Mouse (Mus musculus) olfactory bulb, adult 2 months (tissue): Measurements from ENCODE around the gene Fam8a1. TPM values are rescaled to one million over a fixed set of nuclear protein-coding genes. Genes with fewer than 3 reads are reported as not detected.

Experiments used
- H3K27ac ChIP-seq: fragments of 200-500 bp; 2 replicates; pipeline ENCODE4 v1.5.1; 2012; ENCODE audit warnings: low read depth, low read length; ENCODE audit not compliant: insufficient read depth
- H3K4me1 ChIP-seq: fragments of 200-500 bp; 2 replicates; pipeline ENCODE4 v1.6.1; 2012; ENCODE audit warnings: low read length; ENCODE audit not compliant: control insufficient read depth, insufficient read depth
- H3K4me3 ChIP-seq: fragments of 200-500 bp; 2 replicates; pipeline ENCODE4 v1.5.1; 2012; ENCODE audit warnings: mild to moderate bottlenecking, low read depth, low read length, moderate library complexity; ENCODE audit not compliant: insufficient read depth
- CTCF ChIP-seq: fragments of 200-500 bp; IDR thresholded peaks from 2 replicates; pipeline ENCODE4 v1.5.1; 2012; ENCODE audit warnings: low read depth, mild to moderate bottlenecking, low read length, moderate library complexity; ENCODE audit not compliant: insufficient read depth
- POLR2A ChIP-seq: fragments of 200-500 bp; IDR thresholded peaks from 2 replicates; pipeline ENCODE4 v1.6.1; 2012; ENCODE audit warnings: mild to moderate bottlenecking, low read depth, low read length, moderate library complexity; ENCODE audit not compliant: insufficient read depth
- WGBS: fragments of 180-500 bp; shearing (Covaris S2); methylation state at CpG from one replicate; pipeline ENCODE4 v1.1.7; 2018; 5-methylcytosine and 5-hydroxymethylcytosine counted together
- polyA plus RNA-seq: library from polyadenylated mRNA; stranded (reverse); fragments of >200 nt; gene quantifications from 2 replicates; pipeline ENCODE4 v1.2.4, GENCODE M21; 2012; ENCODE audit warnings: low replicate concordance; ENCODE audit not compliant: missing spikeins, insufficient read depth, insufficient read length

The Fam8a1 gene
- polyA plus RNA-seq, 1 experiment, result not detected

DNA sequence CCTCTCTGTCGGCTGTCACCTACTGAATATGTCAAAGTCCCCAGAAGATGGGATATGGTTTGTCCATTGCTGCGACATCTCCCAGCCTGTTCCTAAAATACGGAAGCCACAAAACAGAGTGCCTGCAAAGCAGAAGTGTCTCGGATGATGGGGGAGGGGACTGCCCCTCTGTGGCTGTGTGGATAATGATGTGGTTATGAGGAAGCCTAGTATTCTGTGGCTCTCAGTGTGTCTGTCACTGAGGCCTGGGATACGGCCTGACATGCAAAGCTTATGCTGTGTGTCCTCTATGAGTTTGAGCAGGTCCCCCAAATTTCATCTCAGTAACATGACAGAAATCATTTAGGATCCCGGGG, 35.2 kb upstream of the Fam8a1 start:
- TF ChIP-seq CTCF, result no peak
- TF ChIP-seq POLR2A, result no peak
- peak overlapping the region; percentile 42; the same call in 1 of the 2 replicates for H3K27ac ChIP-seq
- H3K4me3 ChIP-seq, result peak overlapping the region; percentile 28
- 32% methylated on average over 6 of the region's 6 CpGs for WGBS
- peaks cover 10% of the 10 kb centered on the region for H3K4me1 ChIP-seq

DNA sequence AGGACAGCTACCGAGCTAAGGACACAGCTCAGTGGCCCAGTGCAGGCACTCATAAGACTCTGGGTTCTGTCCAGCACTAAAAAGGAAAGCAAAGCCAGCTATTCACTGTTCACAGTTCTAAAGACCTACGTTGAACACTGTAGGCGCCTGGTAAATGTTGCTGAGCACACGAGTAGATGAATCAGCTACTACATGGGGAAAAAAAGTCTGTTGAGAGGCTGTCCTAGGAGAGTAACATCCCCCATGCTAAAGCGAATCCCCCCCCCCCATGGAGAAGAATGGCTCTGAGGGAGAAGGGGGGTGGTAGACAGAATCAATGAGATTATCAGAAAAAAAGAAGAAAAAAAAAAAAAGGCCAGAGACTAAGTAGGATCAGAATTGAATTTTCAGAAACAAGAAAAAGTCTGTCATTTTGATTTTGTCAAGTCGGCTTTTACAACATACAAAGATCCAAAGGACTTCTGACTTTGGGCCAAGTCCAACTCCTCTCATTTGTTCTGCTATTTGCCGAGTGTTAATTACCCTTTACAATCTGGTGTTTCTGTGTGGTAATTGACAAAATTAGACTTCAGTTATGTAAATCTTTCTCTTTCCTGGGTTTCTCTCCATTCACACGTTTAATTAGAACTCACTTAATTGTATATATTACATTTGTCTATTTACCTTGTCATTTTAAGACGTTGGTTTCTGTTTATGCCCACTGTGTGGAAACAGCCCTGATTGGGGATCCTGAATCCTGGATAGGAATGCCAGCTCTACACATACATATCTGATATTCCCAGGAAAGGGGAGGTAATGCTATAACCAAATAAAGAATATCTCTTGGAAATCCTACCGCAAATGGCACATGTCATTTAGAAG, 28.5 kb upstream of the Fam8a1 start:
- H3K27ac ChIP-seq, result no peak overlapping the region
- TF ChIP-seq POLR2A (no peak), CTCF (no peak)
- WGBS, result 43% methylated on average over 10 of the region's 10 CpGs
- no peaks in the 10 kb centered on the region for H3K4me1 ChIP-seq
- H3K4me3 ChIP-seq, result no peak overlapping the region

DNA sequence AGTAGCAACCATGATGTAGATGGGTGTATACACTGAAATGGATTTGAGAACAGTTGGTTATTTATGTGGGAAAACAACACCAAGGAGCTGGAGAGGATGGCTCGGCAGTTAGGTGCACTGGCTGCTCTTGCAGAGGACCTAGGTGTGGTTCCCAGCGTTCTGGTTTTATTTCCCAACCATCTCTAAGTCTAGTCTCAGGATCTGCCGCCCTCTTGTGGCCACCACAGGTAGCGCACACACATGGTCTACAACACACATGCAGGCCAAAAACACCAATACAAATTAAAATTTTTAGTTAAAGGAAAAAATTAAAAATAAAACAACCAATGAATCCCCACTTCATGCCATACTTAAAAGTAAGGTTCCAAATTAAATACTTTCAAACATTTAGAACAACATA, 27.0 kb upstream of the Fam8a1 start:
- Histone ChIP-seq H3K4me1 (no peaks in the 10 kb centered on the region), H3K4me3 (no peak overlapping the region), H3K27ac (no peak overlapping the region)
- TF ChIP-seq POLR2A, result no peak
- TF ChIP-seq CTCF, result no peak
- 93% methylated on average over 4 of the region's 4 CpGs for WGBS

DNA sequence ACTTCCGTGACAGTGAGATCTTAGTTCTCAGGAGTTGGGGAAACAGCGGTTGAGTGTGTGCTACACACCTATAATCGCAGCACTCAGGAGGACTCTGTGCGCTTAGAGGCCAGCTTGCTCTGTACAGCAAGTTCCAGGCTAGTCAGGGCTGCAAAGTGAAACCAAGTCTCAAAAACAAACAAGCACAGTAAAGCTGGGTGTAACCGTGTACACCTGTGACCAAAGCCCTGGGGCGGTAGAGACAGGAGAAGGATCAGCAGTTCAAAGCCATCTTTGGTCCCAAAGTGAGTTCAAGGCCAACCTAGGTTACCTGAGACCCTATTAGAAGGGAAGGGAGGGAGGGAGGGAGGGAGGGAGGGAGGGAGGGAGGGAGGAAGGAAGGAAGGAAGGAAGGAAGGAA, 25.1 kb upstream of the Fam8a1 start:
- TF ChIP-seq POLR2A, result no peak
- no peak for TF ChIP-seq CTCF
- WGBS, result 97% methylated on average over 6 of the region's 6 CpGs
- no peak overlapping the region for H3K27ac ChIP-seq
- H3K4me1 ChIP-seq, result no peaks in the 10 kb centered on the region
- no peak overlapping the region for H3K4me3 ChIP-seq

DNA sequence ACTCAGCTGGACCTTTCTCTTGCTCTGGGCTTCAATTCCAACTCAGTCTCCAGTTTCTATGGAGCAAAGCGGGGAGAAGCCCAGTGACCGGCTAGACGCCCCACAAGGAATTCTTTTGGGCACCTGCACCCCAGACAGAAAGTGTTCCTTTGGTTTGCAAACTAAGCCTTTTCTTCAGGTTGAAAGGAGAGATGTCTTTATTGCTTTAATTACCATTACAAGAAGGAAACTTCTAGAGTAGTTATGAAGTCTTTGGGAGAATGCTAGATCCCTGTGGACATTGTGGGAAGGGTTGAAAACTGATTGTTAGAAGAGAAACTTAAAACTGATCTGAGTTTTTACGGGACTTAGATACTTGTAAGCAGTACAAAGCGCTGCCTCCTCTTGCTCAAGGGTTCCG, 23.8 kb upstream of the Fam8a1 start:
- H3K27ac ChIP-seq, result no peak overlapping the region
- TF ChIP-seq CTCF, result no peak
- no peak for TF ChIP-seq POLR2A
- WGBS, result 95% methylated on average over 6 of the region's 6 CpGs
- H3K4me3 ChIP-seq, result no peak overlapping the region
- no peaks in the 10 kb centered on the region for H3K4me1 ChIP-seq

DNA sequence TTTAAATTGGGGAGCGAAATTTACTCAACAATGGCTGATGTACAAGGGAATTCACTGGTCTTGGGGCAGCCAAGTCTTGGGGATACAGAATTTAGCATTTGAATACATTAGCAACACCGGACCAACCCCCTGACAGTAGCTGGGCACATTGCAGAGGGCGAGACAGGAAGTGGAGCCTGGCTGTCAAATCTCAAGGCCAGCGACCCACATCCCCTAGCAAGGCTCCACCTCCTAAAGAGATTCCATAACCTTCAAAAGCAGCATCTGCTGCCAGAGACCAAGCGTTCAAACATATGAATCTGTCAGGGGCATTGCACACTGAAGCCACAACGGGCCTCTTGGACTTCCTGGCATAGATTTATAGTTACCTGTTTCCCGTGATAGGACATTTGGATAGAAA, 17.5 kb upstream of the Fam8a1 start:
- 0 out of 2 replicates have a peak, but pooled peaks cover 3% of the 10 kb centered on the region for H3K4me1 ChIP-seq
- H3K27ac ChIP-seq, result no peak overlapping the region
- TF ChIP-seq POLR2A (no peak), CTCF (no peak)
- WGBS, result 93% methylated on average over 7 of the region's 7 CpGs
- no peak overlapping the region for H3K4me3 ChIP-seq

DNA sequence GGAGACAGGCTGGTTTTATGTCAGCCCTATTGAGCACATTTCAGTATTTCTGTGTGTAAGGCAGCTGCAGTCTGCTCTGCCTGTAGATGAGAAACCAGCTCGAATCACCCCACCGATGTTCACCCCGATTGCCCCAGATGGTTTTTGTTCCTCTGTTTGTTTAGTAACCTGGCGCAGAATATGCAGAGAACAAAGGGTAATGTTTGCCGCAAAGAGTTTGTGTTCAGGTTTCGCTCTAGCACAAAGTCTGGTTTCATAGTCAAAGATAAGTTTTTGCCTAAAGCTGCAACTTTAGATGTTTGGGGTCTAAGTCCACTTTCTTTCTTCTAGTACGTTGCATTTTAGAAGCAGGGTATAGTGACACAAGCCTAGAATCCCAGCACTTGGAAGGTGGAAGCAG, 16.7 kb upstream of the Fam8a1 start:
- WGBS, result 80% methylated on average over 7 of the region's 7 CpGs

DNA sequence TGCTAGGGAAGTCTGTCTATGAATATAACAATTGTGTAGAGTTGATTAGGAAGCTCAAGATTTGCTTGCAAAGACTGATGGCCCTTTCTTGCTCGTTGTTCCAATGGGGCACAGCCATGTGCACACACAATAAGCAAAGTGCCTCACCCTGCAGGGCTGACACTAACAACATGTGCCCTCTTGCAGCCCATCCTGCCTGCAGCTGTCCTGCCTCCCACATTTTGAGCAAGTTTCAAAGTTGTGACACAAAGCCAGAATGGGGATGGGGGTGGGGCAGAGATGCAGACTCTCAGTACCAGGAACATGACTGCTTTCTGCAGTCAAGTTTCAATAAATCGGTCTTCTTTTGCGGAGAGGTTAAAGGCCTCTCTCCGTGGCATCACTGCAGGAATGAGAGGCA, 15.7 kb upstream of the Fam8a1 start:
- 78% methylated on average over 4 of the region's 4 CpGs for WGBS
- Histone ChIP-seq H3K4me1 (0 out of 2 replicates have a peak, but pooled peaks cover 3% of the 10 kb centered on the region), H3K27ac (no peak overlapping the region), H3K4me3 (no peak overlapping the region)
- TF ChIP-seq POLR2A (no peak), CTCF (no peak)

More for the DNA sequence above, 16.7 kb upstream of the Fam8a1 start:
- Histone ChIP-seq H3K4me1 (0 out of 2 replicates have a peak, but pooled peaks cover 3% of the 10 kb centered on the region), H3K27ac (no peak overlapping the region), H3K4me3 (no peak overlapping the region)
- TF ChIP-seq CTCF (no peak), POLR2A (no peak)

DNA sequence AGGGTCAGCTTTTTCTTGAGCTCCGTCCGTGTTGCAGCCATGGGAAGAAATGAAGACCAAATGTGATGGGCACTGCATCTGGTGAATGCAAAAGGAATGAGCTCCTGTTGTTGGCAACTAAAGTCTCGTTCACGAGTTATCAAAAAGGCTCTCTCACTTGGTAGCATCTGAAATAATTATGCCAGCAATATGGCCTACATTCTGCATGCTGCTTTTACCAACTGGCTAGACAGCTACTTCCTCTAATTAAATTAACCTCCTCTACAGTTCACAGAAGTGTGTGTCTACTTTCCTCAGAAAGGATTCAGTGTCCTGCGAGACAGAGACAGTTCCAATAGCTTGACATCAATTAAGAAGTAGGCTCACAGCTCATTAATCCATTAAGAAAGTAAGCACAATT, 14.8 kb upstream of the Fam8a1 start:
- Histone ChIP-seq H3K4me1 (0 out of 2 replicates have a peak, but pooled peaks cover 3% of the 10 kb centered on the region), H3K27ac (no peak overlapping the region), H3K4me3 (no peak overlapping the region)
- no peak for TF ChIP-seq CTCF
- no peak for TF ChIP-seq POLR2A
- WGBS, result 73% methylated on average over 5 of the region's 5 CpGs

DNA sequence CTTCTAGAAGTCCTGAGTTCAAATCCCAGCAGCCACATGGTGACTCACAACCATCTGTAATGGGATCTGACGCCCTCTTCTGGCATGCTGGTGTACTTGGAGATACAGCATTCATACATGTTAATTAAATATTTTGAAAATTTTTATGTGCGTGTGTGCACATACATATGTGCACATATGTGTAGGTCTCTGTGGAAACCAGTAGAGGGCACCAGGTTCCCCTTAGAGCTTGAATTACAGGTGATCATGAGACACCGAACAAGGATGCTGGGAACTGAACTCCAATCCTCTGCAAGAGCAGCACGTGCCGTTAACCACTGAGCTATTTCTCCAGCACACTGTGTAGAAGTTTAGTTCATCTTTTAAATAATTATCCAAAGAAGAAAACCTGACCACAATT, 10.1 kb upstream of the Fam8a1 start:
- H3K4me3 ChIP-seq, result no peak overlapping the region
- WGBS, result 90% methylated on average over 5 of the region's 5 CpGs
- TF ChIP-seq CTCF (no peak), POLR2A (no peak)

More for the DNA sequence above, 10.1 kb upstream of the Fam8a1 start:
- Histone ChIP-seq H3K4me1 (0 out of 2 replicates have a peak, but pooled peaks cover 4% of the 10 kb centered on the region), H3K27ac (no peak overlapping the region)
